Mouse (Mus musculus) forebrain, embryonic 10.5 days (tissue): ENCODE results near the gene Tmem199. TPM values are rescaled to one million over a fixed set of nuclear protein-coding genes. Genes with fewer than 3 reads are reported as not detected.

Source experiments
- DNase-seq: peaks from one replicate; pipeline ENCODE4 v3.0.0-alpha.2; 2017; ENCODE audit warnings: low spot score; ENCODE audit errors: extremely low spot score
- H3K27ac ChIP-seq: fragments of 300-500 bp; sonication (generic); 2 replicates; pipeline ENCODE4 v1.5.1; 2016; ENCODE audit warnings: mild to moderate bottlenecking
- H3K27me3 ChIP-seq: fragments of 300-500 bp; sonication (generic); 2 replicates; pipeline ENCODE4 v1.6.1; 2016; ENCODE audit warnings: mild to moderate bottlenecking; ENCODE audit not compliant: poor library complexity, severe bottlenecking
- H3K36me3 ChIP-seq: fragments of 300-500 bp; sonication (generic); replicated peaks from 2 replicates; pipeline ENCODE4 v1.6.1; 2016; ENCODE audit warnings: mild to moderate bottlenecking, moderate library complexity
- H3K4me1 ChIP-seq: fragments of 300-500 bp; sonication (generic); 2 replicates; pipeline ENCODE4 v1.6.1; 2016
- H3K4me3 ChIP-seq: fragments of 300-500 bp; sonication (generic); 2 replicates; pipeline ENCODE4 v1.5.1; 2016; ENCODE audit warnings: mild to moderate bottlenecking, moderate library complexity
- H3K9me3 ChIP-seq: fragments of 300-500 bp; sonication (generic); 2 replicates; pipeline ENCODE4 v1.6.1; 2016; ENCODE audit warnings: mild to moderate bottlenecking, moderate library complexity
- WGBS: fragments of 180-500 bp; shearing (Covaris S2); methylation state at CpG from one replicate; pipeline ENCODE4 v1.1.7; 2016; 5-methylcytosine and 5-hydroxymethylcytosine counted together
- polyA plus RNA-seq: library from polyadenylated mRNA; unstranded; fragments of >200 nt; fragmentation: Nextera tagmentation; extraction: Ambion mirVana; gene quantifications from 2 replicates; pipeline ENCODE4 v1.2.1, GENCODE M21; 2016

Gene Tmem199
- polyA plus RNA-seq, 1 experiment from 2014 or later = 76.7 TPM

DNA sequence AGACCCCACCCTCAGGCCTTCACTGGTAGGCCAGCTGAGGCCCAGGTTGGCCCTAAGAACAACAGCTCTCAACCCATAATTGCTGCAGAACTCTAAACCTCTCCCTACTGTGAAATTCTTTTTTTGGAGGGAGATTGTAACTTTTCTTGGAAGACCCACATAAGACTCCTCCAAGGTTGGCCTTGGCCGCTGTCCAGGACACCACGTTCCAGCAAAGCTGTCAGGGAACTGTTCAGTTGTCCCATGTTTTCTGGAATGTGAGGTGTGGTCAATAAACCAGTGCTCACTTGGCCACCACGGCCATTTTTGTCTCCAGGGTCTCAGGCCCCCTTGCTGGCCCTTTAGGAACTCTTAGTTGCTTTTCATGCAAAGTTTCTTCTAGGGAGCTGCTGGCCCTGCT lies 9.9 kb upstream of the Tmem199 start:
- 97% methylated on average over 3 of the region's 3 CpGs for WGBS

DNA sequence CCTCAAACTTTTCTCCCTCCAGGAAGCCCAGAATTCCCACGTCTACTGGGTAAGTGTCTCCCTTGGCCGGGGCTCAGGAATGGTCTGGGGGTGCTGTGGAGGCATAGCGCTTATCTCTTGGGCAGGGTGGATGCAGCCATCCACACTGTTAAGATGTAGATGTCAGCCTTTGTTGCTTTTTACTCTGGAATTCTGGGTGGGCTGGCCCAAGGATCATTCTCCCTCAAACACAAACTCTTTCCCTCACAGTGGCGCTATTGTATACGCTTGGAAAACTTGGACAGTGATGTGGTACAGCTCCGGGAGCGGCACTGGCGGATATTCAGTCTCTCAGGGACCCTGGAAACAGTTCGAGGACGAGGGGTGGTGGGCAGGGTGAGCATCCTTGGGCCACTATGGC lies 7.0 kb upstream of the Tmem199 start:
- Histone ChIP-seq H3K9me3 (no peaks in the 10 kb centered on the region), H3K36me3 (peaks cover 97% of the 10 kb centered on the region), H3K27me3 (no peaks in the 10 kb centered on the region), H3K27ac (no peak overlapping the region), H3K4me3 (no peak overlapping the region), H3K4me1 (peaks cover 3% of the 10 kb centered on the region; the same call in 1 of the 2 replicates)
- no peak for DNase-seq
- 96% methylated on average over 10 of the region's 10 CpGs for WGBS

More for the DNA sequence above, 9.9 kb upstream of the Tmem199 start:
- no peaks in the 10 kb centered on the region for H3K9me3 ChIP-seq
- peaks cover 3% of the 10 kb centered on the region; the same call in 1 of the 2 replicates for H3K4me1 ChIP-seq
- no peak overlapping the region for H3K27ac ChIP-seq
- no peak overlapping the region for H3K4me3 ChIP-seq
- no peaks in the 10 kb centered on the region for H3K27me3 ChIP-seq
- H3K36me3 ChIP-seq = peaks cover 97% of the 10 kb centered on the region
- DNase-seq = no peak

DNA sequence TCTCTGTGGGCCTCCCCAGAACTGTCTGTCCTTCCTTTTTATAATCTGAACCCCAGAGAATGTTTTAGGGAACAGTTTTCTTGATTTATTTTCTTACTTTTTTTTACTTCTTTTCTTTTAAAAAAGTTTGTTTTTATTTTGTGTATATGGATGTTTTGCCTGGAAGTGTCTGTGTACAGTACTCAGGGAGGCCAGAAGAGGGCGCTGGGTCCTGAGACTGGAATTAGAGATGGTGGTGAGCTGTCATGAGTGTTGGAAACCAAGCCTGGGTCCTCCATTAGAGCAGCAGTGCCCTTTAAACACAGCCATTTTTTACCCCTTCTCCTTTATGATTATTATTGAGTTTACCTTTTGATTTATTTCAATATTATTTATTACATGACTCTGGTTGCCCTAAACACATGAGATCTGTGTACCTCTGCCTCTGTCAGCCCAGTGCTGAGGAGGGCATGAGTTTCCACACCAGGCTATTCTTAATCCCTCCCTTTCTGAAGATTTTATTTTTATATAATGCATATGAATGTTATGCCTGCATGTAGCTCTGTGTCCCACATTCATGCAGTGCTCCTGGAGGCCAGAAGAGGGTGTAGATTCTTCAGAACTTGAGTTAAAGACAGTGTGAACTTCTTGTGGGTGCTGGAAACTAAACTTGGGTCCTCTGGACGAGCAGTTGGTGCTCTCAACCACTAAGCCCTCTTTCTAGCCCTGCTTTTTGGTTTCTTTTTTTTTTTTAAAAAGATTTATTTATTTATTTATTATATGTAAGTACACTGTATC lies 3.8 kb upstream of the Tmem199 start:
- 63% methylated on average over 2 of the region's 2 CpGs for WGBS
- H3K27ac ChIP-seq = no peak overlapping the region
- H3K27me3 ChIP-seq = no peaks in the 10 kb centered on the region
- no peak overlapping the region for H3K4me3 ChIP-seq
- H3K9me3 ChIP-seq = no peaks in the 10 kb centered on the region
- DNase-seq = no peak
- H3K4me1 ChIP-seq = peaks cover 20% of the 10 kb centered on the region
- H3K36me3 ChIP-seq = peaks cover 69% of the 10 kb centered on the region

DNA sequence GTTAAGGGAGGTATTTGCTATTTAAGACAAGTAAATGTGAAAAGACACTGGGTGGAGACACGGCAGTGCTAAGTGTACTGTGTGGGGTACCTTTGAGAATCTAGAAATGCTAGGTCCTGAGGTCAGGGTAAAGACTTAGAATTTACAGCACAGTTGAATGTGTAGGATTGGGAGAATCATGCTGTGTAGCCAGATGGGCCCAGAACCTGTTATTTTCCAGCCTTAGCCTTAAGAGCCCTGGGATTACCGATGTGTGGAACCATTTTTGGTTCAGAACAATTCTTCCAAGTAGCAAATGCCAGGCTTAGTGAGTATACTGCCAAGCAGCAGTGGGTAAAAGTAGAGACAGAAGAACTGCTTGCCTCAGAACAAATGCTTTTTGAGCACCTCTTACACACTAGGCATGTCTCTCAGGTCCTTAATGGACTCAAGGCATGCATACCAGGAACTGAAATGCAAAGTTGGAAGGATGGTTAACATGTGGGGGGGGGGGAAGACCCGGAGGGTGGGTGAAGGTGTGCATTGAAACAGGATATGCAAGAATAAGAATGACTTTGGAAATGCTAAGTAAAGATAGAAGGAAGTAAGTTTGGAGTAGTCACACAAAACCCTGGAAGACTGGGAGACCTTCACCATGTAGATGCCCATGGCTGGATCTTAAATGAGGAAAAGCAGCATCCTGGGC lies 1.3 kb upstream of the Tmem199 start:
- peak overlapping the region; percentile 89 for H3K4me3 ChIP-seq
- DNase-seq = no peak
- H3K4me1 ChIP-seq = peaks cover 21% of the 10 kb centered on the region
- peak overlapping the region; percentile 96; the same call in 1 of the 2 replicates for H3K27ac ChIP-seq
- WGBS = 81% methylated on average over 3 of the region's 3 CpGs
- no peaks in the 10 kb centered on the region for H3K9me3 ChIP-seq
- H3K27me3 ChIP-seq = no peaks in the 10 kb centered on the region
- H3K36me3 ChIP-seq = peaks cover 64% of the 10 kb centered on the region

DNA sequence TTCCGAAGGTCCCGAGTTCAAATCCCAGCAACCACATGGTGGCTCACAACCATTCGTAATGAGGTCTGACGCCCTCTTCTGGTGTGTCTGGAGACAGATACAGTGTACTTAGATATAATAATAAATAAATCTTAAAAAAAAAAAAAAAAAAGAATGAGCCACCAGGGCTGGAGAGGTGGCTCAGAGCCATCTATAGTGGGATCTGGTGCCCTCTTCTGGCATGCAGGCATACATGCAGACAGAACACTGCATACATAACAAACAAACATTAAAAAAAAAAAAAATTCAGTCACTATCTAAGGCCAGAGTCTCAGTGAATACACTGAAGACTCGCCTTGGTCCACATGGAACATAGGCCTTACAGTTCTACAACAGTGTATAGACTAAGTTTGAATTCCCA lies 2.8 kb downstream of the Tmem199 start:
- WGBS = 75% methylated on average over 5 of the region's 5 CpGs
- no peak overlapping the region for H3K27ac ChIP-seq
- H3K4me1 ChIP-seq = peaks cover 21% of the 10 kb centered on the region
- H3K36me3 ChIP-seq = peaks cover 60% of the 10 kb centered on the region
- no peak overlapping the region for H3K4me3 ChIP-seq
- no peaks in the 10 kb centered on the region for H3K9me3 ChIP-seq
- DNase-seq = no peak
- H3K27me3 ChIP-seq = no peaks in the 10 kb centered on the region

DNA sequence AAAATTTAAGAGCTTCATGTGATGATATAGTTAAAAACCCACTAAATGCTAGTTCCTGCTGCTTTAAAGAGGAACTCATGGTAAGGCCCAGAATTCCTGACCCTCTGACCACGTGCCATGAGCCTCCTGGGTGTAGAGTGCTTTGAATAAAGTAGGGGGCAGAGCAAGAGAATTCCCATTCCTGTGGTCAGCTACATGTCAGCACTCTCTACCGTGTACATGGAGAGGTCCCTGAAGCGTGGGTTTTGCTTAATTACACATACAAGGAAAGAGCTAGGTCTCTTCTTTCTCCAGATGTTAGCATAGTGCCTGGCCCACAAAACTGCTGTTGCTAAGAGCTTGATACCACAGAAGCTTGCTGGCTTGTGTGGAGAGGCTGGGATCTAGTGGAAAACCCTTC lies 6.5 kb downstream of the Tmem199 start:
- H3K27ac ChIP-seq = no peak overlapping the region
- no peak overlapping the region for H3K4me3 ChIP-seq
- 0 out of 2 replicates have a peak, but pooled peaks cover 2% of the 10 kb centered on the region for H3K4me1 ChIP-seq
- peaks cover 12% of the 10 kb centered on the region for H3K27me3 ChIP-seq
- H3K36me3 ChIP-seq = peaks cover 54% of the 10 kb centered on the region
- WGBS = 88% methylated on average over 3 of the region's 3 CpGs
- H3K9me3 ChIP-seq = no peaks in the 10 kb centered on the region
- DNase-seq = no peak

DNA sequence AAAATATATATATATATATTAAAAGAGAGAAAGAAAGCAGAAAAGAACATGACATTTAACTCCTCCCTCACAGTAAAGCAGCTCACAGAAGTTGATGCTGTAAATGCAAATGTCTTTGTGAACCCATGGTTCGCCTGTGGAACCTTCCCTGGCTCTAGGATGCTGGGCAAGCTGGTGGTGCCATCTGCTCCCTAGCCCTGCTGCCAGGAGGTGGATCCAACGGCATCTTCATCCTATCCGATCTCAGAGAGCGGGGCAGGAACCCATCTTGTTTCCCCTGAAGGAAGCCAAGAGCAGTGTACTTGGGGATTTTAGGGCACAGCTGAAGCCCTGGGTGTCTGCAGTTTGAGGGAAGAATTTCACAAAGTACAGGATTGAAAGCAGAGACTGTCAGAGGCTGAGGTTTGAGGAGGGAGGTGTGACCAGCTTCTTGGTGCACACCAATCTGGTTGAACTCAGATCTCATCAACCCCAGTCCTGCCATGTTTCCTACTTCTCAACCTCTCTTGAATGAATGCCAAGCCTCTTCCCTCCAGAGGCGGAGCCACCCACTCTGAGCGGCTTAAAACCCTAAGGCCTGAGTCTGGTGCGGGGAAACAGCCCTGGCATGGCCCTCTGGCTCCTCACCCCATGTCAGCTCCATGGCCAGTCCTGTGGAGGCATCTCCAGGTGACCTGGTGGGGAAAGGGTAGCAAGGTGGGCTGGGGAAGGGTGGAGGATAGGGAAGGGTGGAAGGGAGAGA lies 8.9 kb downstream of the Tmem199 start, which contains the start of gene Sebox:
Gene Sebox (plus strand): TSS at position 539 of the 742 bp plus-strand sequence.
- 69% methylated on average over 7 of the region's 7 CpGs for WGBS
- no peak for DNase-seq
- Histone ChIP-seq H3K27me3 (peaks cover 36% of the 10 kb centered on the region), H3K4me3 (no peak within 1 kb of the TSS), H3K36me3 (peaks cover 32% of the 10 kb centered on the region), H3K27ac (no peak within 1 kb of the TSS), H3K9me3 (no peaks in the 10 kb centered on the region), H3K4me1 (peaks cover 23% of the 10 kb centered on the region)

DNA sequence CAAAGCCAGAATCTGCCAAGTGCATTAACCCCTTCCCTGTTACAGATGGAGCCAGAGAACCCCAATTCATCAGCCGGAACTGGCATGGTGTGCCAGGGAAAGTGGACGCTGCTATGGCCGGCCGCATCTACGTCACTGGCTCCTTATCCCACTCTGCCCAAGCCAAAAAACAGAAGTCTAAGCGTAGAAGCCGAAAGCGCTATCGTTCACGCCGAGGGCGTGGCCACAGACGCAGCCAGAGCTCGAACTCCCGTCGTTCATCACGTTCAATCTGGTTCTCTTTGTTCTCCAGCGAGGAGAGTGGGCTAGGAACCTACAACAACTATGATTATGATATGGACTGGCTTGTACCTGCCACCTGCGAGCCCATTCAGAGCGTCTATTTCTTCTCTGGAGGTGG lies 10.4 kb downstream of the Tmem199 start:
- Histone ChIP-seq H3K27ac (no peak overlapping the region), H3K9me3 (no peaks in the 10 kb centered on the region), H3K4me3 (no peak overlapping the region), H3K27me3 (peaks cover 43% of the 10 kb centered on the region), H3K4me1 (peaks cover 37% of the 10 kb centered on the region), H3K36me3 (peaks cover 17% of the 10 kb centered on the region)
- 87% methylated on average over 20 of the region's 20 CpGs for WGBS
- no peak for DNase-seq

DNA sequence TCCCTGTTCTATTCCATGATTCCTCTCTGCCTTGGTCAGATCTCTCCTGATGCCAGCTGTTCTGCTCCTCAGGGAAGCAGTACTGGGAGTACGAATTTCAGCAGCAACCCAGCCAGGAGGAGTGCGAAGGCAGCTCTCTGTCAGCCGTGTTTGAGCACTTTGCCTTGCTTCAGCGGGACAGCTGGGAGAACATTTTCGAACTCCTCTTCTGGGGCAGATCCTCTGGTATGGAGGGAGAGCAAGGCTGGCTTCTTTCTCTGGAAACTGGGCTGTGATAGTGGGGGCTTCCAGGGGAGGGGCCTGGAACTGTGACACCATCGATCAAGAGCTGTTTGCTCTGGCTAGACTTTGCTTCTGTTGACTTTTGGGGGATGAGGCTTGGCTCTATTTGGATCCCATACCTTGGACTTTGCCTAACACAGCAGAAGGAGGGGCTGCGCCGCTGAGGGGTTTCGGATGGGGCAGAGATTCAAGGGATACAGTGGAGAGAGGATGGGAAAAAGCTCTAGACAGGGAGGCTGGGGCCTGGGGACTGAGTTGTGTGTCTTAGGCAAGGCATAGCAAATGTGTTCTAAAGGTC lies 11.3 kb downstream of the Tmem199 start:
- Histone ChIP-seq H3K4me3 (peak overlapping the region; percentile 9; the same call in 1 of the 2 replicates), H3K27me3 (peaks cover 51% of the 10 kb centered on the region)
- 83% methylated on average over 9 of the region's 9 CpGs for WGBS

DNA sequence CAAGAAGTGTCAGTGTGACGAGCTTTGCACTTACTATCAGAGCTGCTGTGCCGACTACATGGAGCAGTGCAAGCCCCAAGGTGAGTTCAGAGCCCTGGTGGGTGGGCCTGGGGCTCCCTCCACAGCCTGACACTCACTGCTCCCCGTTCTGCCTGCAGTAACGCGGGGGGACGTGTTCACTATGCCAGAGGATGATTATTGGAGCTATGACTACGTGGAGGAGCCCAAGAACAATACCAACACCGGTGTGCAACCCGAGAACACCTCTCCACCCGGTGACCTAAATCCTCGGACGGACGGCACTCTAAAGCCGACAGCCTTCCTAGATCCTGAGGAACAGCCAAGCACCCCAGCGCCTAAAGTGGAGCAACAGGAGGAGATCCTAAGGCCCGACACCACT lies 12.4 kb downstream of the Tmem199 start:
- H3K9me3 ChIP-seq = no peaks in the 10 kb centered on the region
- H3K4me1 ChIP-seq = peaks cover 46% of the 10 kb centered on the region
- peak overlapping the region; percentile 26; the same call in 1 of the 2 replicates for H3K27ac ChIP-seq
- no peaks in the 10 kb centered on the region for H3K36me3 ChIP-seq
- 54% methylated on average over 16 of the region's 16 CpGs for WGBS
- H3K4me3 ChIP-seq = peak overlapping the region; percentile 9
- peaks cover 63% of the 10 kb centered on the region for H3K27me3 ChIP-seq
- DNase-seq = no peak

More for the DNA sequence above, 11.3 kb downstream of the Tmem199 start:
- Histone ChIP-seq H3K4me1 (peaks cover 45% of the 10 kb centered on the region), H3K9me3 (no peaks in the 10 kb centered on the region), H3K36me3 (peaks cover 9% of the 10 kb centered on the region), H3K27ac (no peak overlapping the region)
- DNase-seq = no peak

DNA sequence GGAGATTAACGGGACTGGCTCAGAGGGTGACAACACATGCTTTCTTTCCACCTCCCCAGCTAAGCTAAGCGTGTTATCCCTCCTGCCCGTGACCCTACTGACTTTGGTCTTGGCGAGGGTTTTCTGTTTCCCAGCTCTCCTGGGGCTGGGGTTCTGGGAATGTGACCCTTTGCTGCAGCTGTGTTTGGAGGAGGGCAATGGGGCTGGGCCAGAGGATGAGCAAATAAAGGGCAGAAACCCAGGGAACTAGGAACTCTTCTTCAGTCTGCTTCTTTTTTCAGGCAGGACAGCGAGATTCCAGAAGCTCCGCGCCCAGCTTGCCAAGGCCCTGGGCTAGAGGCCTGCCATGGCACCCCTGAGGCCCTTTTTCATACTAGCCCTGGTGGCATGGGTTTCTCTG lies 13.0 kb downstream of the Tmem199 start, which contains the start of gene Vtn:
Gene Vtn (plus strand): TSS at position 88 of the 400 bp plus-strand sequence.
- H3K36me3 ChIP-seq = no peaks in the 10 kb centered on the region
- H3K4me3 ChIP-seq = peak within 1 kb of the TSS; percentile 82
- H3K9me3 ChIP-seq = no peaks in the 10 kb centered on the region
- H3K27ac ChIP-seq = peak within 1 kb of the TSS; percentile 83
- WGBS = 57% methylated on average over 7 of the region's 7 CpGs
- peaks cover 68% of the 10 kb centered on the region for H3K27me3 ChIP-seq
- H3K4me1 ChIP-seq = peaks cover 46% of the 10 kb centered on the region
- no peak for DNase-seq
